Mouse (Mus musculus) right cerebral cortex, postnatal 36 days (tissue): ENCODE data around the gene Tssk6.
"Not testable (repeated sequence)": the region's sequence is repeated elsewhere in the genome, so short reads cannot be mapped to it uniquely, and the experiment has no call there.

Experiments
- DNase-seq, 2 experiments: peaks; one replicate each; pipeline ENCODE4 v3.0.0; 2022; ENCODE audit warnings: low spot score in 2 of 2, mixed read lengths in 1 of 2

Gene Tssk6

DNA sequence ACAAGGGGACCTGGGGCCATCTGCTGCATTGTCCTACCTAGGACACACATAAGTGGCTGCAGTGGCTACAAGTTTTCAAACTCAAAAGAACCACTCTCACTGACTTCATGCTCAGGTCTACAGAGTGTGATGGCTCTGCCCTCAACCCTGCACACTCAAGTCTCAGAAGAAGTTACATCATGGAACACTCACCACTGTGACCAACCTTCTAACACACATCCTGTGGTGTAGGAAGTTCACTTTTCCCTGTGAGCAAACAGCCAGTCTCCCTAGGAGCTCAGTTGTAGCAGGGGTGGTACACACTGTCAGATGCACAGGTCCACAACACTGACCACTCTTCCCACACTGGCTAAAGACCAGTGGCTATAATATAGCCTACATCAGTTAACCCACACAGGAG, 16.5 kb downstream of the Tssk6 start:
- no peak for DNase-seq

DNA sequence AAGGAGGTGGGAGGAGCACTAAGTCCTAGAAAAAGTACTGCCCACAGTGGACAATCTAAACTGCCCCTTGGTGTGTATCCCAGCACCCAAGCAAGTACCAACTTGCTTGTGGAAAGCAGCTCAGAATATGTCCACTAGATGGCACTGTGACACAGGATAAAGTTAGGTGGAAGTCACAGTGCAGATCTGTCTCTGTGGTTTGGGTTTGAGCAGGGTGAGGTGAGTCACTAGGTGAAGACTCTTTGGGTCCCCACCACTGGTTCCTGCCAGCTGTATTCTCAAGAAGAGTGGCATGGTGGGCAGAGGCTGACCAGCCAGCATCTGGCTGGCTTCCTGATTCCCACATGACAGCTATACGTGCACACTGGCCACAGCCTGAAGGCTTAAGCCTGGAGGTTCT, 17.0 kb downstream of the Tssk6 start:
- DNase-seq: peak; percentile 49 to 50

DNA sequence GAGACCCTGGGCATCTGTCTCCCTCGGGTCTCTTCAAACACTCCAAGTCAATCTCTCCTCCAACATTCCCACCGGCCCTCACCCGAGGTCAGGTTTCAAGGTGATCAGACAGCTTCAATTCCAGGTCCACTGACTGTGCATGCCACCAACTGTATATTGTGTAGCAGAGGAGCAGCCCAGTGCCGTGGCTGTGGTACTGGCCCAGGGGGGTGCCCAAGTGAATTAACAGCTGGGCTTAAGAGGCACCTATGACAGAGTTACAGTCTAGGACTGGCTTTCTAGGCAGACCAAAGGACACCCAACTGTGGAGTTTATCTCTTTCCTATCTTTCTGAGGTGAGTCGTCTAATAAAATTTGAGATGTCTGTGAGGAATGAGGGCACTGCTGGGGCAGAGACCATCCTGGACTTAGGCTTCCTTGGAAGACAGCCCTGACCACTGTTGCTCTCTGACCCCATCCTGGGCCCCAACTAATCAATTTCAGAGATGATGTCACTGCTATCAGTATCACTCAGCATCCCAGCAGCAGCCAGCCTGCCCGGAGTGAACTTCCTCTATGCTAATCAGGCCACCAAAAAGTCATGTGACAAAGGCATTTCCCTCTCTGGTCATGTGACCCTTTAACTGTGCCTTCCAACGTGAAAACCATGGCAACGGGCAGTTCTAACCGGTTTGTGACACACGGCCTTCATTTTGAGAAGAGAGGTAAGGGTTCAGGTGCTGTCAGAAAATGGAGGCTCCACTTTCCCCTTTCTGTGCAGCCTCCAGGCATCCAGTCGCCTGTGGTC, 18.1 kb downstream of the Tssk6 start:
- DNase-seq: no peak

DNA sequence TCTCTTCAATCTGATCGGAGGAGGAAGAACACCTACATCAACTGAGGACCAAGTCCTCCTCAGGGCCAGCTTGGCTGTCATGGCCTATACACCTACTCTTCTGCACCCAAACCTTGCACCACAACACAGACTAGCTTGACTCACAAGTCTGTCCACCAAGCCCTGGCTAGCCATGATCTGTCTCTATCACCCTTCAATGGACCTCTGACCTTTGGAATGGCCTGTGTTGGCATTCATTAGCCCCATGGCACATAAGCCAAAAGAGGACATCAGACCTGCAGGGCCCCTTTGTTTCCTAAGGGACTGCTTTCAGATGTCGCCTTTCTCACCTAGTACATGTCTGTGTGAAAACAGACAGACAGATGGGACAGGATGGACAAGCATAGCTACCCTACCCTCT, 19.2 kb downstream of the Tssk6 start:
- no peak for DNase-seq

DNA sequence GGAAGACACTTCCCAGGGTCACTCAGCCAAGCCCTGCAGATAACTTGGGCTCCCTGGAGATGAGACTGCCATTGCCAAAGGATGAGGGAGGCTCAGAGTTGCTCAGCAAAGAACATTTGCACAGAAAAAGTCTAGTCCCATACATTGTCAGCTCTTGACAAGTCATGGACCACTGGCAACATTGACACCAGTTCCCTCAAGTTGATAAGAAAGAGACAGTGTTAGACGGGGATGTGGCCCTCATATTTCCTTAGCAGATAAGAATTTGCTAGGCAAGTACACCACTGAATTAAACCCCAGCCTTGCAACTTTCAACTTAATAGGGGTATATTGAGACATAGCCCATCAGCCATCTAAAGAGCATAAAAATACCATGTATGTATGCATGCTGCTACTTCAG, 22.0 kb downstream of the Tssk6 start:
- DNase-seq: no peak

DNA sequence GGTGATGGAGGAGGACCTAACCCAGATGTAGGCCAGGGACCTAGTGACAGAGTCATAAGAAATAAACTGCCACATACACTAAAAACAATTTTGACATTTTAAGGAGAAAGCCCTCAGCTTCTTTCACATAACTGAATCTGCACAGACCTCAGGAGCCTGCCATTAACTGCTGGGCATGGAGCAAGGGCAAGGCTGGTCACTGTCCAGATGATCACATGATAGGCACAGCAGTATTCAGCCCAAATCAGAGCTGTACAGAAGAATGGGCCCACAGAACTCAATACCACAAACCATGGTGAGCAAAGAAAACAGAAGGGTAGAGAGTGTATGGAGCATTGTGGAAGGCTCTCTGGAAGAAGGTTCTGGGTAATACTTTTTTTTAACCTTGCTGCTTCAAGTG, 24.9 kb downstream of the Tssk6 start:
- DNase-seq: no peak

DNA sequence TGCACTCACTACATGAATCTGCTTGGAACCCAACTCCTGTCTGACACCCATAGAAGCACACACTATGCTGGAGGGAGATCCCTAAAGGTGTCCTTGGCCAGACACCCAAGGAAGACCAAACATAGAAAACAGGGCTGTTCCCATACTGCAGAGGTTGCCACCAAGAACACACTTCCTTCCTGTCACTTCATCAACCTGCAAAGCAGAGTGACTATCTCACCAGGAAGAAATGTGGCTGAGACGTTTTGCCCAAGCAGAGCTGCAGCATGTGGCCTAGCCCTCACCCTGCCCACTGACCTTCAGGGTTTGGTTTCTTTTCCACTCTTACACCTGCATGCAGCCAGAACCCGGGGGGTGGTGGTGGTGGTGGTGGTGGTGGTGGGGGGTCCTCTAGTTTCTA, 31.8 kb downstream of the Tssk6 start:
- DNase-seq: no peak

DNA sequence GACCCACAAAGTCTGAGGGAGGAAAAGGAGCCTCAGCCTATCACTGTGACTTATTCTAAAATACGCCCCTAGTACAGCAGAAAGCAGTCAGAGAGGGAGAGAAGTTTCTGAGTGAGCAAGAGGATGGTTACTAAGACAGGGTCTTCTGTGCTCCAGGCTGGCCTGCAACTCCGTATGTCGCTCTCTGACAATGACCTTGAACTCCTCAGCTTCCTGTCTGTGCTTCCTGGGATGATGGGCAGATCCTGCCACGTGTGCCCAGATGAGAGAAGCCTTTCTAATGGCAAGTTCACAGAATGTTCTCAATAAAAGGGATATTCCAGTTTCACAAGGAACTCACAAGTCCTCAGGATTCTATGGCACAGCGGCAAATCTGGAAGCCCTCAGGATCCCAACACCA, 32.6 kb downstream of the Tssk6 start:
- no peak for DNase-seq

DNA sequence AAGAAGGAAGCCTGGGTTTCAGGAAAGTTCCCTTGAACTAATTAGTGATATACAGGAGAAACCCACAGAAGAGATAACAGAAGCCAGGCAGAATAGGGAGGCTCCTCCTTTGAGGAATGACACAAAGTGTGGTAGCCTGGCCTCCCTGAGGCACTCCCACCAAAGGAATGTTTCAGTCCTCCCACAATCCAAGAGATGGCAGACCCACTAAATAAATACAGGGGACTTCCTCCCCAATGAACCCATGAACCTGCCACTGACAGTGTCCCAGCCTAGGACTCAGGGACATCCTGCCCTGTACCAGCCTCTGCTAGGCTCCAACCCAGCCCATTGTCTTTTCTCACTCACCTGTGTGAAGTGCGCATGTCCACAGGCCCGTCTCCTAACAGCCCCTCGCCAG, 33.4 kb downstream of the Tssk6 start:
- DNase-seq: no peak

DNA sequence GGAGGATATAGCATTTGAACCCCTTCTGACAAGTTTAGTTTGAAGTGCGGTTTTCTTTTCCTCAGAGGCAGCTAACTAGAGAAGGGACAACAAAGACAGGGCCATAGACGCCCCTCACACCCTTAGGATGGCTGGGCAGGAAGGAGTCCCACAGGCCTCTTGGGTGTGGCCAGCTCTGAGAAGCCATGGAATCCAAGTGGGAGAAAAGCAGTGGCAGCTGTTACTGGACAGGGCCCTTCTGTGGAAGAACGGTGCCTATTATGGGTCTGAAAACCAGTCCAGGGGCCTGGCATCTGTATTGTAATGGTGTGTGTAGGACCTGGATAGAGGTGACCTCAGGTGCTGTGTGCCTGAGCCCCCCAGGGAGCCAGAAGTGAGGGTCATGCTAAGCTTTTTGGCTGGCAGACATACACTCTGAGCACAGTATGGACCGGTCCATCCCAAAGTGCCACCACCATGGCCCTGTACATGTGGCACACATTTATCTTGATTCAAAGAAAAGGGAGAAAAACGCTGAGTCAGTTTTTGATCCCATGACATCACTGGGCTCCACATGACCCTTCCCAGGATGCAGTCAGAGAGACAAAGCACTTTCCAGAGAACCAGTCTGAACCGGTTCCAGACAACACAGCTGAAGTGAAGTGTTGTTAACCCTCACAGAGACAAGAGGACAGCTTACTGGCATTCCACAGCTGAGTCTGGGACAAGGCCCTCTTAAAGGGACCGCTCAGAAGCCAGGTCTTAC, 34.2 kb downstream of the Tssk6 start:
- DNase-seq: no peak

DNA sequence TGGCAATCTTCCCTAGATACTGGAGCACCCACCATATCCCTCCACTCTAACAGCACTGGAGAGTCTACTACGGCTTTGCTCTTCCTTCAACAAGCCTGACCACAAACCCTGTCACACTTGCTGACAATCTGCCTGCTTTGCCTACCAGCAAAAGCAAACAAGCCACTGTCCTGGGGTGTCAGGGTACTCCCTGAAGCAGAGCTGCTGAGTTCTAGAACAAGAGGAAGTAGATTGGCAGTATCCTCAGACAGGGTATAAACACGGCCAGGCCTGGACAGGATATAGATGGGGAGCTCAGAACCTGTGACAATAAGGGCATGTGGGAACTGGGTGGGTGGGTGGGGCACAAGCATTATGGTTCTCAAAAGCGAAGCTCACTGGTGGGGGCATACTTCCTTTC, 35.5 kb downstream of the Tssk6 start:
- no peak for DNase-seq

DNA sequence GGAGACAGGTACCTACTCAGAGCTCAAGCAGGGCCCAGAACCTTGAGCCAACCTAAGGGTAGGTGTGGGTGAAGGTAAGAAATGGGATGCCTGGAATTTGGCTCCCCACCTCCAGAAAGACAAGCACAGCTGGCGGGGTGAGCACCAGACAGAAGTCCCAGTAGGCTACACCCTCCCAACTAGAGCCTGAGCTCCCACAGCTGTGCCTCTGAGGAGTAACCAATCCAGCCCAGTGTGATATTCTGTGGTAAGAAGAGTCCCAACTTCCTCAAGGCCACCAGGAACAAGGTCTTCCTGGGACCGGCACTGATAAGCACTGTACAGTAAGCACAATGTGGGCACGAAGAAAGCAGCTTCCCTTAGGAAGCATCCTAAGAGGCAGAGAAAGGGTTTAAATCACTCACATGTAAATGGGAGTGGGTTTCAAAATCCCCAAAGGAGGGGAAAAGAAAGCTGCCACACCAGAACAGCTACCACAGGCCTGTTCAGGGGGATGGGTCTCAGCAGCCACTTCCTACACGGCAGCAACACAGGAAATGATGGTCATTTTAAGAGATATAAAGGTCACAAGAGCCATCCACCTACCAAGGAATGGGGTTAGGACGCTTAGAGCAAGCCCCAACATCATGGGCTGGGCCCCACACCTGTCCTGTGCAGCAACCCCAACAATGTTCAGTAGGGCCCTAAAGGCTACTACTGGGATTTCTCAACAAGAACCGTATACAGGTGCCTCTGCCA, 36.4 kb downstream of the Tssk6 start:
- no peak for DNase-seq

DNA sequence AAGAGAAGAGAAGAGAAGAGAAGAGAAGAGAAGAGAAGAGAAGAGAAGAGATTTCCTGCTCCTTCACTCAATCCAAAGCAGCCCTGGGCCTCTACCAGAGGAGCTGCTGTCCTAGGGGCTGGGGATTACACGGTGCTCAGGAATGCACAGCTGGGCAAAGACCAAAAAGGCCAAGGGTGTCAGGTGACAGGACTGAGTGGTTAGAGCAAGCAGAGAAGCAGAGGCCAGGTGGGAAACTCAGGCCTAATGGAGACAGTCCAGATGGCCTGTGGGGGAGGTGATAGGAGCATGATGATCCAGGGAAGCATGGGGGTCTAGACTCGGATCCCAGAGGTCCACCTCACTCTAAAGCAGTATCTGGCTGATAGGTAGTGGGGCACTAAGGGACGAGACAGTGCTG, 37.6 kb downstream of the Tssk6 start:
- DNase-seq: no peak

DNA sequence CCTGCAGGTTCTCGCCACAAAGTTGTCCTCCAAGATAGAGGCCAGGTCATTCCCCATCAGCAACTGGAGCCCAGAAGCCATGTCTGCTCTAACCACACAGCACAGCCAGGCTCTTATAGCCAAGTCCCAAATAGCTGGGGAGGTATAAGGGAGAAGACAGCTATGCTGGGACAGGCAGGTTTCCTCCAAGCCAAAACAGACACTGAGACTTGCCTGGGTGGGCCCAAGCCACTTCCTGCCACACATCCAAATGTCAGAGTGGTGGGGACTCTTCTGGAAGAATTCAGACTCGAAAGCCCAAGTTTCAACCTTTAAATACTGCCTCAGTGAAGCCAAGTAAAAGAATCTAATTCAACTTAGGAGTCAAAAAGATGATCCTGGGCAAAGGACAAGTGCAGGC, 38.4 kb downstream of the Tssk6 start:
- no peak for DNase-seq

DNA sequence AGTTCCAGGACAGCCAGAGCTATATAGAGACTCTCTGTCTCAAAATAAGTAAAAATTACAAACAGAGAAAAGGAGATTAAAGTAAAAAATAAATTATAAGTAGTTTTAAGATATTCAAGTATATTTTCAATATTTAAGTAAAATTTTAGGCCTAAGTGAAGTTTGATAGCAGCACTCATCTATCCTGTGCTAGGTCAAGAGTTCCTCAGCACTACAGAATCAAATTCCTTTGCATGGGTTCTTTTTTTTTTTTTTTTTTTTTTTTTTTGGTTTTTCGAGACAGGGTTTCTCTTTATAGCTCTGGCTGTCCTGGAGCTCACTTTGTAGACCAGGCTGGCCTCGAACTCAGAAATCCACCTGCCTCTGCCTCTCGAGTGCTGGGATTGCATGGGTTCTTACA, 40.5 kb downstream of the Tssk6 start:
- not testable (repeated sequence) for DNase-seq

DNA sequence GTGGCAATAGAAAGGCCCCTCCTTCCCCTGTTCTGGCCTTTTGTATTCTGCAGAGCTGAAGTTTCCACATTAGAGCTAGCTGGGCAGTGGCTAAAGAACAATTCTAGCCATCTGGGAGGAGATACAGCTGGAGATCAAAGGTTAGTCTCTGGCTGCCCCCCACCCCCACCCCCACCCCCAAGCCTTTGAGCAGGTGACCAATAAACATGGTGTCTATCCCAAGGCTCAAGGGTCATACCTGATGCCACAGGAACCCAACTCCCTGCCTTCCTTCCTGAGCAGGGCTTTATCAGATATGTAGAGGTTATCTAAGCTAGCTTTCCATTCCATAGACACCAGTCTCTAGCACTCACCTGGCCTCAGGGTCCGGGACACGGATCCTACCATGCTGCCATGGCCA, 48.3 kb downstream of the Tssk6 start:
- no peak for DNase-seq
